Mouse (Mus musculus) ES-Bruce4 (cell line): ENCODE measurements around the gene Cgn.

Experiments used
- CTCF ChIP-seq: IDR thresholded peaks from one replicate; pipeline ENCODE4 v1.8.1; 2011; ENCODE audit warnings: low read depth, low read length
- EP300 ChIP-seq: IDR thresholded peaks from 2 replicates; pipeline ENCODE4 v1.6.1; 2011; ENCODE audit warnings: low read depth, low read length; ENCODE audit not compliant: insufficient read depth
- POLR2A ChIP-seq: IDR thresholded peaks from one replicate; pipeline ENCODE4 v1.8.1; 2011; ENCODE audit warnings: low read length; ENCODE audit not compliant: insufficient read depth

- TF ChIP-seq CTCF (peak; percentile 12), POLR2A (no peak), EP300 (no peak)
These were observed 2.8 kb downstream of the Cgn start for GRCm38 (mm10) chr3:94783462-94783931.
